Mouse (Mus musculus) forebrain, embryonic 11.5 days (tissue): ENCODE data around the gene Astn1. TPM values are rescaled to one million over a fixed set of nuclear protein-coding genes. Genes with fewer than 3 reads are reported as not detected.

Source experiments
- ATAC-seq: fragments of 200-750 bp; cut with Nextera tagmentation; replicated peaks from 2 replicates; pipeline ENCODE4 v1.8.0; 2017; ENCODE audit warnings: moderate TSS enrichment; ENCODE audit not compliant: low FRiP score
- DNase-seq: peaks from one replicate; pipeline ENCODE4 v3.0.0-alpha.2; 2017; ENCODE audit warnings: low spot score
- H3K27ac ChIP-seq: fragments of 300-500 bp; sonication (generic); 2 replicates; pipeline ENCODE4 v1.5.1; 2014; ENCODE audit warnings: low read depth, low read length
- H3K27me3 ChIP-seq: fragments of 300-500 bp; sonication (generic); 2 replicates; pipeline ENCODE4 v1.6.1; 2014; ENCODE audit warnings: mild to moderate bottlenecking, low read length, mixed read lengths; ENCODE audit not compliant: control insufficient read depth, insufficient read depth
- H3K36me3 ChIP-seq: fragments of 300-500 bp; sonication (generic); 2 replicates; pipeline ENCODE4 v1.6.1; 2014; ENCODE audit warnings: mild to moderate bottlenecking, low read length, moderate library complexity, mixed read lengths; ENCODE audit not compliant: control insufficient read depth, insufficient read depth
- H3K4me1 ChIP-seq: fragments of 300-500 bp; sonication (generic); replicated peaks from 2 replicates; pipeline ENCODE4 v1.6.1; 2014; ENCODE audit warnings: low read length, mixed read lengths; ENCODE audit not compliant: control insufficient read depth, insufficient read depth
- H3K4me2 ChIP-seq: fragments of 300-500 bp; sonication (generic); 2 replicates; pipeline ENCODE4 v1.6.1; 2014; ENCODE audit warnings: low read depth, mild to moderate bottlenecking, low read length, moderate library complexity, mixed read lengths; ENCODE audit not compliant: severe bottlenecking
- H3K4me3 ChIP-seq: fragments of 300-500 bp; sonication (generic); 2 replicates; pipeline ENCODE4 v1.5.1; 2014; ENCODE audit warnings: low read depth, low read length
- H3K9ac ChIP-seq: fragments of 300-500 bp; sonication (generic); 2 replicates; pipeline ENCODE4 v1.6.1; 2014; ENCODE audit warnings: low read length
- H3K9me3 ChIP-seq: fragments of 300-500 bp; sonication (generic); 2 replicates; pipeline ENCODE4 v1.6.1; 2016; ENCODE audit warnings: low read length, mixed read lengths; ENCODE audit not compliant: control insufficient read depth
- WGBS: fragments of 180-500 bp; shearing (Covaris S2); extraction: QIAGEN DNeasy Blood & Tissue Kit; methylation state at CpG from one replicate; pipeline ENCODE4 v1.1.7; 2014; 5-methylcytosine and 5-hydroxymethylcytosine counted together
- polyA plus RNA-seq: library from polyadenylated mRNA; unstranded; fragments of >200 nt; fragmentation: Nextera tagmentation; extraction: Ambion mirVana; gene quantifications from 2 replicates; pipeline ENCODE4 v1.2.1, GENCODE M21; 2014

Astn1 gene
- polyA plus RNA-seq, 1 experiment from 2014 or later: 19.5 TPM

GRCm38 (mm10) chr1:158362292-158363101, 424 bp downstream of the Astn1 start:
- peak overlapping the region; percentile 79 for H3K27ac ChIP-seq
- H3K36me3 ChIP-seq: no peaks in the 10 kb centered on the region
- no peaks in the 10 kb centered on the region for H3K9me3 ChIP-seq
- peak overlapping the region; percentile 67 for H3K4me3 ChIP-seq
- H3K4me1 ChIP-seq: peaks cover 7% of the 10 kb centered on the region; the same call in 1 of the 2 replicates
- ATAC-seq (peak; percentile 83), DNase-seq (peak; percentile 76)
- no peaks in the 10 kb centered on the region for H3K27me3 ChIP-seq
- peak overlapping the region; percentile 96 for H3K9ac ChIP-seq
- H3K4me2 ChIP-seq: peak overlapping the region; percentile 78
- WGBS: 1% methylated on average over 33 of the region's 37 CpGs

- DNase-seq (peak; percentile 55), ATAC-seq (peak; percentile 73)
- H3K27me3 ChIP-seq: no peaks in the 10 kb centered on the region
- peak overlapping the region; percentile 78 for H3K4me2 ChIP-seq
- H3K4me1 ChIP-seq: peaks cover 7% of the 10 kb centered on the region; the same call in 1 of the 2 replicates
- peak overlapping the region; percentile 67 for H3K4me3 ChIP-seq
- 21% methylated on average over 1 of the region's 1 CpGs for WGBS
- no peaks in the 10 kb centered on the region for H3K9me3 ChIP-seq
- peak overlapping the region; percentile 30 for H3K9ac ChIP-seq
- peak overlapping the region; percentile 7; the same call in 1 of the 2 replicates for H3K27ac ChIP-seq
- H3K36me3 ChIP-seq: no peaks in the 10 kb centered on the region
Observed at GRCm38 (mm10) chr1:158364461-158364860, 2.4 kb downstream of the Astn1 start.

GRCm38 (mm10) chr1:158382277-158382676, 20.2 kb downstream of the Astn1 start:
- Histone ChIP-seq H3K27me3 (no peaks in the 10 kb centered on the region), H3K4me1 (peaks cover 5% of the 10 kb centered on the region; the same call in 1 of the 2 replicates), H3K9ac (no peak overlapping the region), H3K4me2 (no peak overlapping the region), H3K9me3 (no peaks in the 10 kb centered on the region), H3K36me3 (no peaks in the 10 kb centered on the region), H3K27ac (no peak overlapping the region), H3K4me3 (no peak overlapping the region)
- WGBS: 89% methylated on average over 6 of the region's 6 CpGs
- ATAC-seq (no peak), DNase-seq (no peak)

- no peak for DNase-seq
- no peak for ATAC-seq
Observed at GRCm38 (mm10) chr1:158383210-158383609, 21.1 kb downstream of the Astn1 start.

GRCm38 (mm10) chr1:158385311-158385710, 23.2 kb downstream of the Astn1 start:
- no peaks in the 10 kb centered on the region for H3K9me3 ChIP-seq
- no peak overlapping the region for H3K4me2 ChIP-seq
- no peak overlapping the region for H3K9ac ChIP-seq
- DNase-seq: no peak
- no peak for ATAC-seq
- H3K4me3 ChIP-seq: no peak overlapping the region
- H3K36me3 ChIP-seq: no peaks in the 10 kb centered on the region
- 97% methylated on average over 2 of the region's 2 CpGs for WGBS
- H3K27ac ChIP-seq: no peak overlapping the region
- peaks cover 5% of the 10 kb centered on the region; the same call in 1 of the 2 replicates for H3K4me1 ChIP-seq
- no peaks in the 10 kb centered on the region for H3K27me3 ChIP-seq

More at GRCm38 (mm10) chr1:158383210-158383609, 21.1 kb downstream of the Astn1 start:
- Histone ChIP-seq H3K4me3 (no peak overlapping the region), H3K9ac (no peak overlapping the region), H3K36me3 (no peaks in the 10 kb centered on the region), H3K27ac (no peak overlapping the region), H3K4me2 (no peak overlapping the region), H3K9me3 (no peaks in the 10 kb centered on the region), H3K27me3 (no peaks in the 10 kb centered on the region), H3K4me1 (peaks cover 5% of the 10 kb centered on the region; the same call in 1 of the 2 replicates)
- WGBS: 82% methylated on average over 3 of the region's 3 CpGs

GRCm38 (mm10) chr1:158386781-158387180, 24.7 kb downstream of the Astn1 start:
- no peaks in the 10 kb centered on the region for H3K9me3 ChIP-seq
- no peak for ATAC-seq
- 30% methylated on average over 3 of the region's 3 CpGs for WGBS
- no peak for DNase-seq
- H3K4me2 ChIP-seq: no peak overlapping the region
- H3K36me3 ChIP-seq: no peaks in the 10 kb centered on the region
- no peaks in the 10 kb centered on the region for H3K27me3 ChIP-seq
- H3K4me1 ChIP-seq: peaks cover 5% of the 10 kb centered on the region; the same call in 1 of the 2 replicates
- H3K9ac ChIP-seq: no peak overlapping the region
- no peak overlapping the region for H3K27ac ChIP-seq
- H3K4me3 ChIP-seq: no peak overlapping the region

GRCm38 (mm10) chr1:158388995-158389394, 26.9 kb downstream of the Astn1 start:
- no peak for ATAC-seq
- Histone ChIP-seq H3K4me1 (peaks cover 5% of the 10 kb centered on the region; the same call in 1 of the 2 replicates), H3K4me2 (no peak overlapping the region), H3K4me3 (no peak overlapping the region), H3K9me3 (no peaks in the 10 kb centered on the region), H3K27me3 (no peaks in the 10 kb centered on the region), H3K27ac (no peak overlapping the region), H3K9ac (no peak overlapping the region), H3K36me3 (no peaks in the 10 kb centered on the region)
- DNase-seq: no peak
- WGBS: 91% methylated on average over 4 of the region's 4 CpGs

- Histone ChIP-seq H3K27me3 (no peaks in the 10 kb centered on the region), H3K9ac (no peak overlapping the region), H3K4me1 (peaks cover 5% of the 10 kb centered on the region; the same call in 1 of the 2 replicates), H3K36me3 (no peaks in the 10 kb centered on the region), H3K27ac (no peak overlapping the region), H3K9me3 (no peaks in the 10 kb centered on the region), H3K4me3 (no peak overlapping the region), H3K4me2 (no peak overlapping the region)
- ATAC-seq (no peak), DNase-seq (no peak)
- 75% methylated on average over 4 of the region's 4 CpGs for WGBS
Observed at GRCm38 (mm10) chr1:158390693-158391092, 28.6 kb downstream of the Astn1 start.
